Mouse (Mus musculus): ENCODE data around the gene Ankrd54.

DNA sequence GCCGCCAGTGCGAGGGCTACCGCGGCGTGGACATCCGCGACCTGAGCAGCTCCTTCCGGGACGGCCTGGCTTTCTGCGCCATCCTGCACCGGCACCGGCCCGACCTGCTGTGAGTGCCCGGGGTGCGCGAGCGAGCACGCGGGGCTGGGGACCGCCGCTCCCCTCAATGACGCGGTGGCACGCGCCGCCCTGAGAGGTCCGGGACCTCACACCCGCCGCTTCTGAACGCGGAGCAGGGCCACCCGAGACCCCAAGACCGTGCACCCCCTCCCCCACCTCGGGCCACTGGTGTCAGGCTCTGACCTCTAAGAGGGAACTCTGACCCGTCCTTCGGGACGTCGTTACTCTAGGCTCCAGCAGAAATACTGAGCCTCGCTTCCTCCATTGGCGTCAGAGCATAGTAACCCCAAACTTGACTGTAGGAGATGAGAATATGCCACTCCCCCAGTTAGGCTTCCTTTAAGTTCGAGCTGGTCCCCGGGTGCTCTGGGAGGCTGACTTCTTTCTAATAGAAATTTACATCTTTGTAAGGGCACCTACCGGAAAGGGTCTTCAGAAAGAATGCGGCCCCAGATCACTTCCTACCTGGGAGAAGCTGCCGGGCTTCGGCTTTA lies 46.7 kb upstream of the Ankrd54 start:
- TF ChIP-seq CTCF (IDR thresholded peaks at IDR 0.05; ENCODE audit: low read depth) (no peak), EP300 (IDR thresholded peaks at IDR 0.05; ENCODE audit: low read depth) (no peak)
